11 mouse cellular contexts compared by ENCODE assay signal in genomic region chr8:125725037-125725820, GRCm38 (mm10). TPM values are rescaled to one million over a fixed set of nuclear protein-coding genes. Genes with fewer than 3 reads are reported as not detected.
A peak's percentile ranks its signal among the peaks of the same experiment; 100 is the strongest.
DNase-seq lines count a peak whose midpoint lies in the region; ATAC-seq and TF ChIP-seq lines count a peak whose summit lies in the region.
"Had no signal": no experiment of that assay in that cellular context is flagged by ENCODE, and none has a peak within 500 bp of the region (broad histone marks: within the 10 kb centered on the region; RNA-seq: fewer than 3 reads in every experiment).

No protein-coding gene starts in this region.

- H3K27me3 ChIP-seq in heart, embryonic 16.5 days (ENCODE audit: control insufficient read depth, insufficient read depth, low read length): no peaks in the 10 kb centered on the region
- H3K27me3 ChIP-seq in liver, adult 2 months (ENCODE audit: control insufficient read depth, insufficient read depth, low read length): no peaks in the 10 kb centered on the region
- H3K27me3 ChIP-seq in splenic B cell, adult 2 months (ENCODE audit: control insufficient read depth, insufficient read depth, low read length, poor library complexity, severe bottlenecking): no peaks in the 10 kb centered on the region
- H3K27me3 ChIP-seq: neural tube, embryonic 12.5 days had no signal

- no peak overlapping the region for H3K4me3 ChIP-seq in heart, embryonic 16.5 days (ENCODE audit: low read length)
- H3K4me3 ChIP-seq in liver, adult 2 months (ENCODE audit: insufficient read depth, low read depth, low read length): no peak overlapping the region
- H3K4me3 ChIP-seq: neural tube, embryonic 12.5 days had no signal

- peak; percentile 60 for ATAC-seq in heart, embryonic 16.5 days (replicated peaks; ENCODE audit: extremely low read depth, insufficient read depth, low FRiP score)
- ATAC-seq in CD4-positive, CD25-positive, alpha-beta regulatory T cell, adult 4 months: peak; percentile 81

- no peak overlapping the region for H3K9ac ChIP-seq in heart, embryonic 16.5 days (ENCODE audit: low read length)
- H3K9ac ChIP-seq in liver, adult 2 months (ENCODE audit: low read depth, low read length): no peak overlapping the region
- H3K9ac ChIP-seq: neural tube, embryonic 12.5 days had no signal

- H3K79me2 ChIP-seq in liver, adult 2 months (ENCODE audit: control insufficient read depth, insufficient read depth, low read length): no peaks in the 10 kb centered on the region

- peak overlapping the region; percentile 43; the same call in 1 of the 2 replicates for H3K27ac ChIP-seq in heart, embryonic 16.5 days (ENCODE audit: low read length)
- peak overlapping the region; percentile 58; the same call in 1 of the 2 replicates for H3K27ac ChIP-seq in liver, adult 2 months (replicated peaks; ENCODE audit: insufficient read depth, low read depth, low read length)
- H3K27ac ChIP-seq: neural tube, embryonic 12.5 days had no signal

- 65% methylated on average over 6 of the region's 6 CpGs for WGBS in heart, embryonic 16.5 days
- 79% methylated on average over 6 of the region's 6 CpGs for WGBS in liver, adult 2 months

- no peaks in the 10 kb centered on the region for H3K9me3 ChIP-seq in heart, embryonic 16.5 days (replicated peaks; ENCODE audit: control insufficient read depth, low read length)
- H3K9me3 ChIP-seq: neural tube, embryonic 12.5 days had no signal

- H3K4me2 ChIP-seq in heart, embryonic 16.5 days (ENCODE audit: low read depth, low read length): no peak overlapping the region
- H3K4me2 ChIP-seq: neural tube, embryonic 12.5 days had no signal

- DNase-seq in heart, postnatal 14 days: no peak
- peak; percentile 59 for DNase-seq in liver, adult 2 months (ENCODE audit: extremely low read depth, low read depth, low spot score)
- DNase-seq in splenic B cell, adult 2 months (ENCODE audit: low read depth, low spot score): peak; percentile 59
- DNase-seq in left cerebral cortex, adult 11 months (ENCODE audit: low spot score): no peak
- DNase-seq in cerebellum, adult 9-11 months: no peak
- DNase-seq in urinary bladder, postnatal 10 days (ENCODE audit: low spot score): no peak
- DNase-seq: adrenal gland, postnatal 14 days; gastrocnemius, postnatal 10 days had no signal

- intact Hi-C loops in heart, postnatal 14 days (cut with DNase I): no loop called here

- H3K36me3 ChIP-seq in heart, embryonic 16.5 days (ENCODE audit: control insufficient read depth, insufficient read depth): no peaks in the 10 kb centered on the region
- H3K36me3 ChIP-seq in liver, adult 2 months (ENCODE audit: control insufficient read depth, insufficient read depth, low read length): no peaks in the 10 kb centered on the region
- no peaks in the 10 kb centered on the region for H3K36me3 ChIP-seq in splenic B cell, adult 2 months (ENCODE audit: control insufficient read depth, insufficient read depth, low read length, poor library complexity, severe bottlenecking)
- H3K36me3 ChIP-seq: neural tube, embryonic 12.5 days had no signal

- TF ChIP-seq CTCF in liver, adult 2 months (IDR thresholded peaks at IDR 0.05; ENCODE audit: low read depth, low read length): no peak

- TF ChIP-seq POLR2A in liver, adult 2 months (IDR thresholded peaks at IDR 0.05; ENCODE audit: extremely low read depth, insufficient read depth, low read length): no peak

- H3K4me1 ChIP-seq in heart, embryonic 16.5 days (ENCODE audit: control insufficient read depth, insufficient read depth, low read length): no peaks in the 10 kb centered on the region
- no peaks in the 10 kb centered on the region for H3K4me1 ChIP-seq in liver, adult 2 months (ENCODE audit: control insufficient read depth, insufficient read depth, low read length)
- H3K4me1 ChIP-seq: neural tube, embryonic 12.5 days had no signal

RNA-seq across cellular contexts. Expression of gene Ntpcr, which starts 4.5 kb away (rescaled TPM):
- 27.1 and 30.8 TPM in 2 replicates for polyA plus RNA-seq in heart, embryonic 16.5 days (2015; fragmentation: Nextera tagmentation; extraction: Ambion mirVana)
- 10 to 100 TPM; 15.9 to 17.8 TPM for total RNA-seq in heart, postnatal 14 days (2021)
- 10 to 100 TPM; 25.9 to 33.5 TPM for polyA plus RNA-seq in CD4-positive, CD25-positive, alpha-beta regulatory T cell, adult 4 months (2017; shearing (Covaris generic))
- 10.9 and 12.3 TPM in 2 replicates for total RNA-seq in liver, adult 2 months (2014; rRNA removed)
- 11.4 and 13.7 TPM in 2 replicates for polyA plus RNA-seq in liver, adult 2 months (2012; rRNA removed)

RNA-seq across cellular contexts. Expression of gene Map10, which starts 55.6 kb away (rescaled TPM):
- 6.6 and 6.9 TPM in 2 replicates for polyA plus RNA-seq in heart, embryonic 16.5 days (2015; fragmentation: Nextera tagmentation; extraction: Ambion mirVana)
- 1 to 10 TPM; 3.8 to 4.3 TPM for total RNA-seq in heart, postnatal 14 days (2021)
- under 1 TPM in 1 of 2 experiments, not detected in 1; 0.24 TPM for polyA plus RNA-seq in CD4-positive, CD25-positive, alpha-beta regulatory T cell, adult 4 months (2017; shearing (Covaris generic))
- 0.40 and 0.55 TPM in 2 replicates for total RNA-seq in liver, adult 2 months (2014; rRNA removed)
- polyA plus RNA-seq in liver, adult 2 months (2012; rRNA removed): 0.09 and 0.14 TPM in 2 replicates

Comparison
In these comparisons a context has a peak if more than half of its experiments do, and no peak if none do; other contexts are left out.
1. DNase-seq: peak in liver, adult 2 months (single experiment) and splenic B cell, adult 2 months (single experiment); none in heart, postnatal 14 days (0 of 2), left cerebral cortex, adult 11 months (single experiment), cerebellum, adult 9-11 months (single experiment) and urinary bladder, postnatal 10 days (single experiment).